Mouse (Mus musculus): ENCODE measurements around the gene Tgfb3. TPM values are rescaled to one million over a fixed set of nuclear protein-coding genes. Genes with fewer than 3 reads are reported as not detected.

Tgfb3 gene
- polyA plus RNA-seq, 1 experiment from 2014 or later, result 42.9 TPM

DNA sequence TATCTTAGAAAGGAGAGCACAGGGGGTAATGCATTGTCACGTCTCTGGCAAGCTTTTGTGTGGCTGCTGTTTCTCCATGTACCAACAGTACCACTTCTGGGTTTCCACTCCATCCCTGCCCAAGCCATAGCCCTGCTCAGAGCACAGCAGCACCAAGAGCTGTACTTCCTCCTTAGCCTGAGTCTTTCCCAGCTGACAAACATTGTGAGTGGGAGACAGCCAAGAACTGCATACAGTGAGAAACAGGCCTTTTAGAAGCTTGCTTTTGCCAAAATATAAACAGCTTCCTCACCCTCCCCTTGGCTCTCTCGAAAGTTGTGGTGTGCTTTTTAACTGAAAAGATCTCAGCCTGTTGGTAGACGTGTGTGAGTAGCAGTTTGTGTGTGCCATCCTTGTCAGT, 71.5 kb downstream of the Tgfb3 start:
- no peaks in the 10 kb centered on the region for H3K36me3 ChIP-seq
- no peaks in the 10 kb centered on the region for H3K9me3 ChIP-seq
- 76% methylated on average over 3 of the region's 3 CpGs for WGBS
- no peak for ATAC-seq (ENCODE audit: insufficient number of reproducible peaks, insufficient read depth, low FRiP score, low TSS enrichment)
- no peak overlapping the region for H3K9ac ChIP-seq
- H3K4me1 ChIP-seq, result peaks cover 24% of the 10 kb centered on the region
- H3K27ac ChIP-seq, result no peak overlapping the region
- H3K4me2 ChIP-seq (replicated peaks), result no peak overlapping the region
- H3K4me3 ChIP-seq, result no peak overlapping the region
- H3K27me3 ChIP-seq, result no peaks in the 10 kb centered on the region

Other genes starting within 250 kb of the Tgfb3 start
- gene Ift43, start 3.5 kb upstream of the Tgfb3 start, polyA plus RNA-seq (2016; fragmentation: Nextera tagmentation; extraction: Ambion mirVana), result 82.2 and 84.7 TPM in 2 replicates
- 21.7 and 22.0 TPM in 2 replicates for gene Gpatch2l, start 162.8 kb upstream of the Tgfb3 start, polyA plus RNA-seq (2016; fragmentation: Nextera tagmentation; extraction: Ambion mirVana)